Mouse (Mus musculus): ENCODE data around the gene Lypd5. TPM values are rescaled to one million over a fixed set of nuclear protein-coding genes. Genes with fewer than 3 reads are reported as not detected.
A peak's percentile ranks its signal among the peaks of the same experiment; 100 is the strongest.

Gene Lypd5
- total and polyA plus RNA-seq, 2 experiments from 2014 or later = 0.13 TPM; not detected in 1

DNA sequence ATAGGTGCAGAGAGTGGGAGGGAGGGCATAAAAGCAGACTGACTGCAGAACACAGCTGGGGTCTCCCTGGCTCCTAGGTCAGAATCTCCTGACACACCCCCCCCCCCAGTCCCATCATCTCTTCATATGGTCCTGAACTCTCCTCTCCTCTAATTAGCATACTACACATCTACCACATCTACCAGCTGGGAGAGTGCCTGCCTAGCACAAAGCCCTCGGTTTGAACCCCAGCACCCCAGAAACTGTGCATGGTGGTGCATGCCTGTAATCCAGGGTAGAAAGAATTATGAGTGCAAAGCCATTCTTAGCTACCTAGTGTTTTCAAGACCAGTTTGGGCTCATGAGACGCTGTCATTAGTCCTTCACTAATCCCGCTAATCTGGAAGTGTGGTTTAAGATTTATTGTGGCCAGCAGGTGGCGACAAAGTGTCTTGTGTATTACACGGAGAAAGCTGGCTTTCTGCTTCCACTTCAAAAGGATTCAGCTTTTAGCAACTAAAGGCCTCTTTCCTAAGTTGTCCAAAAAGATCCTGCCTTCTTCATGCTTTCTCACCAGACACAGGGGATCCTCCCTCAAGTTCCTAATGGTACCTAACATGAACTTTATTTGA is 13.2 kb upstream of the Lypd5 start:
- no peaks in the 10 kb centered on the region for H3K36me3 ChIP-seq (ENCODE audit: insufficient read depth, low read length)
- H3K9me3 ChIP-seq (ENCODE audit: low read length) = no peaks in the 10 kb centered on the region
- no peak overlapping the region for H3K9ac ChIP-seq (replicated peaks; ENCODE audit: low read length)
- peak; percentile 62 for ATAC-seq
- peak; percentile 91 for DNase-seq (ENCODE audit: low spot score)
- peak; percentile 82 for TF ChIP-seq CTCF (IDR thresholded peaks at IDR 0.05; ENCODE audit: low read depth)
- H3K27me3 ChIP-seq (ENCODE audit: insufficient read depth, low read length) = no peaks in the 10 kb centered on the region; the same call in 1 of the 2 replicates
- no peak overlapping the region for H3K4me3 ChIP-seq (ENCODE audit: low read length)
- H3K27ac ChIP-seq = no peak overlapping the region
- 12% methylated on average over 5 of the region's 5 CpGs for WGBS
- H3K4me2 ChIP-seq (ENCODE audit: low read depth, low read length) = no peak overlapping the region
- H3K4me1 ChIP-seq (ENCODE audit: insufficient read depth, low read length) = no peaks in the 10 kb centered on the region

DNA sequence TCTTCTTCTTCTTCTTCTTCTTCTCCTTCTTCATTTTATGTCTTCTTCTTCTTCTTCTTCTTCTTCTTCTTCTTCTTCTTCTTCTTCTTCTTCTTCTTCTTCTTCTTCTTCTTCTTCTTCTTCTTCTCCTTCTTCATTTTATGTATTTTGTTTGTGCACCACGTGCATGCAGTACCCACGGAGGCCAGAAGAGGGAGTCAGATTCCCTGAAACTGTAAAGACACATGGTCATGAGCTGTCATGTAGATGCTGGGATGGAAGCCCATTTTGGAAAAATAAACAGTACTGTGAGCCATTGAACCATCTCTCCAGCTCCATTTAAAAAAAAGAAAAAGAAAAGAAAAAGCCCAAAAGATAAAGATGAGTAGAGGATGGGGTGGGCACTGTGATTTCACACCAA is 10.8 kb upstream of the Lypd5 start:
- no peaks in the 10 kb centered on the region for H3K4me1 ChIP-seq (ENCODE audit: insufficient read depth, low read length)
- no peak for ATAC-seq
- H3K9ac ChIP-seq (replicated peaks; ENCODE audit: low read length) = no peak overlapping the region
- 34% methylated on average over 2 of the region's 2 CpGs for WGBS
- H3K36me3 ChIP-seq (ENCODE audit: insufficient read depth, low read length) = no peaks in the 10 kb centered on the region
- no peaks in the 10 kb centered on the region for H3K9me3 ChIP-seq (ENCODE audit: low read length)
- no peaks in the 10 kb centered on the region; the same call in 1 of the 2 replicates for H3K27me3 ChIP-seq (ENCODE audit: insufficient read depth, low read length)
- peak; percentile 40 for TF ChIP-seq CTCF (IDR thresholded peaks at IDR 0.05; ENCODE audit: low read depth)
- H3K27ac ChIP-seq = no peak overlapping the region
- DNase-seq (ENCODE audit: low spot score) = no peak
- H3K4me2 ChIP-seq (ENCODE audit: low read depth, low read length) = no peak overlapping the region
- H3K4me3 ChIP-seq (ENCODE audit: low read length) = no peak overlapping the region

- H3K9me3 ChIP-seq (ENCODE audit: low read length) = no peaks in the 10 kb centered on the region
- no peak overlapping the region for H3K4me2 ChIP-seq (ENCODE audit: low read depth, low read length)
- no peak for TF ChIP-seq CTCF (IDR thresholded peaks at IDR 0.05; ENCODE audit: low read depth)
- peak; percentile 9 for DNase-seq (ENCODE audit: low spot score)
- 41% methylated on average over 7 of the region's 7 CpGs for WGBS
- H3K4me3 ChIP-seq (ENCODE audit: low read length) = no peak overlapping the region
- no peaks in the 10 kb centered on the region for H3K27me3 ChIP-seq (ENCODE audit: insufficient read depth, low read length)
- H3K4me1 ChIP-seq (ENCODE audit: insufficient read depth, low read length) = no peaks in the 10 kb centered on the region
- no peak overlapping the region for H3K9ac ChIP-seq (replicated peaks; ENCODE audit: low read length)
- H3K27ac ChIP-seq = 0 out of 2 replicates have a peak overlapping the region, but pooled peaks have one; percentile 32
- no peak for ATAC-seq
- H3K36me3 ChIP-seq (ENCODE audit: insufficient read depth, low read length) = no peaks in the 10 kb centered on the region
These were observed 5.2 kb upstream of the Lypd5 start for GRCm38 (mm10) chr7:24343701-24344272.

DNA sequence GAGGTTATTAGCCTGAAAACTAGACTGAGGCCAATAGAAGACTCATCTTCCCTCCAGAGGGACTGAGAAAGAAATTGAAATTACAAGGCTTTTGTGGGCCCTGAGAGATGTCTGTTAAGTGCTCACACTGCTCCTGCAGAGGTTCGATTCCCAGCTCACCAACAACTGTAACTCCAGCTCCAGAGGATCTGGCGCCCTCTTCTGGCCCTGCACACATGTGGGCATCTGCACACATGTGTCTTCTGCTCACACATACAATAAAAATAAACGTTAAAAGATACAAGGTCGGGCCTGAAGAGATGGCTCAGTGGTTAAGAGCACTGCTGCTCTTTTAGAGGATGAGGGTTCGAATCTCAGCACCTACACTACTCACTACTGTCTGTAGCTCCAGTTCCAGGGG is 2.6 kb upstream of the Lypd5 start:
- no peaks in the 10 kb centered on the region for H3K4me1 ChIP-seq (ENCODE audit: insufficient read depth, low read length)
- ATAC-seq (no peak), DNase-seq (ENCODE audit: low spot score) (no peak)
- TF ChIP-seq CTCF (IDR thresholded peaks at IDR 0.05; ENCODE audit: low read depth) = no peak
- H3K36me3 ChIP-seq (ENCODE audit: insufficient read depth, low read length) = no peaks in the 10 kb centered on the region
- no peak overlapping the region for H3K4me2 ChIP-seq (ENCODE audit: low read depth, low read length)
- WGBS = 78% methylated on average over 5 of the region's 5 CpGs
- no peak overlapping the region for H3K9ac ChIP-seq (replicated peaks; ENCODE audit: low read length)
- no peaks in the 10 kb centered on the region for H3K9me3 ChIP-seq (ENCODE audit: low read length)
- H3K27me3 ChIP-seq (ENCODE audit: insufficient read depth, low read length) = no peaks in the 10 kb centered on the region
- no peak overlapping the region for H3K27ac ChIP-seq
- H3K4me3 ChIP-seq (ENCODE audit: low read length) = no peak overlapping the region

- no peak overlapping the region for H3K4me3 ChIP-seq (ENCODE audit: low read length)
- H3K9ac ChIP-seq (replicated peaks; ENCODE audit: low read length) = no peak overlapping the region
- DNase-seq (ENCODE audit: low spot score) = no peak
- H3K4me1 ChIP-seq (ENCODE audit: insufficient read depth, low read length) = no peaks in the 10 kb centered on the region
- TF ChIP-seq CTCF (IDR thresholded peaks at IDR 0.05; ENCODE audit: low read depth) = no peak
- no peaks in the 10 kb centered on the region for H3K27me3 ChIP-seq (ENCODE audit: insufficient read depth, low read length)
- no peaks in the 10 kb centered on the region for H3K36me3 ChIP-seq (ENCODE audit: insufficient read depth, low read length)
- H3K4me2 ChIP-seq (ENCODE audit: low read depth, low read length) = no peak overlapping the region
- H3K27ac ChIP-seq = no peak overlapping the region
- 85% methylated on average over 6 of the region's 6 CpGs for WGBS
- H3K9me3 ChIP-seq (ENCODE audit: low read length) = no peaks in the 10 kb centered on the region
- ATAC-seq = no peak
These were observed 6.7 kb downstream of the Lypd5 start for GRCm38 (mm10) chr7:24355646-24356045.

- no peak for TF ChIP-seq CTCF (IDR thresholded peaks at IDR 0.05; ENCODE audit: low read depth)
- DNase-seq (ENCODE audit: low spot score) (no peak), ATAC-seq (no peak)
- Histone ChIP-seq H3K4me1 (ENCODE audit: insufficient read depth, low read length) (no peaks in the 10 kb centered on the region), H3K27ac (no peak overlapping the region), H3K4me2 (ENCODE audit: low read depth, low read length) (no peak overlapping the region), H3K9ac (replicated peaks; ENCODE audit: low read length) (no peak overlapping the region), H3K9me3 (ENCODE audit: low read length) (no peaks in the 10 kb centered on the region), H3K4me3 (ENCODE audit: low read length) (no peak overlapping the region), H3K36me3 (ENCODE audit: insufficient read depth, low read length) (no peaks in the 10 kb centered on the region), H3K27me3 (ENCODE audit: insufficient read depth, low read length) (no peaks in the 10 kb centered on the region)
- 82% methylated on average over 10 of the region's 10 CpGs for WGBS
These were observed 7.1 kb downstream of the Lypd5 start for GRCm38 (mm10) chr7:24356081-24356480.

DNA sequence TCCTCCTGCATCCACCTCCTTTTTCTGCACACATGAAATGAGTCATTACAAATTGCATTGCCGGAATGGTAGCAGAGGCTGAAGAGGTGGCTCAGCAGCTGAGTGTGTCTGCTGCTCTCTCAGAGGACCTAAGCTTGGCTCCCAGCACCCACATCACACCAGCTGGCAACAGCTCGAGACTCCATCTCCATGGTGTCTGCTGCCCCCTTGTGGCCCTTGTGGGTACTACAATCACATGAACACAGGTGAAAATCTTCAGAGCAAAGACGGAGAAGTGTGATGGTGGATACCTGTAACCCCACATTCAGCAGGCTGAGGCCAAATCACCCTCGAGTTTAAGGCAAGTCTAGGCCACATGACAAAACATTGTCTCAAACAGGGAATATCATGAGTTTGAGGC is 8.9 kb downstream of the Lypd5 start:
- no peak for ATAC-seq

More for the DNA sequence above, 8.9 kb downstream of the Lypd5 start:
- H3K36me3 ChIP-seq (ENCODE audit: insufficient read depth, low read length) = no peaks in the 10 kb centered on the region
- H3K9ac ChIP-seq (replicated peaks; ENCODE audit: low read length) = no peak overlapping the region
- H3K4me3 ChIP-seq (ENCODE audit: low read length) = no peak overlapping the region
- no peak overlapping the region for H3K4me2 ChIP-seq (ENCODE audit: low read depth, low read length)
- DNase-seq (ENCODE audit: low spot score) = no peak
- no peak overlapping the region for H3K27ac ChIP-seq
- no peaks in the 10 kb centered on the region for H3K27me3 ChIP-seq (ENCODE audit: insufficient read depth, low read length)
- H3K4me1 ChIP-seq (ENCODE audit: insufficient read depth, low read length) = no peaks in the 10 kb centered on the region
- WGBS = 48% methylated on average over 4 of the region's 4 CpGs
- H3K9me3 ChIP-seq (ENCODE audit: low read length) = no peaks in the 10 kb centered on the region
- peak; percentile 54 for TF ChIP-seq CTCF (IDR thresholded peaks at IDR 0.05; ENCODE audit: low read depth)

Measured in hindbrain, postnatal 0 days (tissue).